Mouse (Mus musculus) cerebellum, adult 9-10 months (tissue): ENCODE data around the gene Cracr2a.
"Not testable (repeated sequence)": the region's sequence is repeated elsewhere in the genome, so short reads cannot be mapped to it uniquely, and the experiment has no call there.

Source experiments
- DNase-seq: peaks from one replicate; pipeline ENCODE4 v3.0.0; 2022

Gene Cracr2a

DNA sequence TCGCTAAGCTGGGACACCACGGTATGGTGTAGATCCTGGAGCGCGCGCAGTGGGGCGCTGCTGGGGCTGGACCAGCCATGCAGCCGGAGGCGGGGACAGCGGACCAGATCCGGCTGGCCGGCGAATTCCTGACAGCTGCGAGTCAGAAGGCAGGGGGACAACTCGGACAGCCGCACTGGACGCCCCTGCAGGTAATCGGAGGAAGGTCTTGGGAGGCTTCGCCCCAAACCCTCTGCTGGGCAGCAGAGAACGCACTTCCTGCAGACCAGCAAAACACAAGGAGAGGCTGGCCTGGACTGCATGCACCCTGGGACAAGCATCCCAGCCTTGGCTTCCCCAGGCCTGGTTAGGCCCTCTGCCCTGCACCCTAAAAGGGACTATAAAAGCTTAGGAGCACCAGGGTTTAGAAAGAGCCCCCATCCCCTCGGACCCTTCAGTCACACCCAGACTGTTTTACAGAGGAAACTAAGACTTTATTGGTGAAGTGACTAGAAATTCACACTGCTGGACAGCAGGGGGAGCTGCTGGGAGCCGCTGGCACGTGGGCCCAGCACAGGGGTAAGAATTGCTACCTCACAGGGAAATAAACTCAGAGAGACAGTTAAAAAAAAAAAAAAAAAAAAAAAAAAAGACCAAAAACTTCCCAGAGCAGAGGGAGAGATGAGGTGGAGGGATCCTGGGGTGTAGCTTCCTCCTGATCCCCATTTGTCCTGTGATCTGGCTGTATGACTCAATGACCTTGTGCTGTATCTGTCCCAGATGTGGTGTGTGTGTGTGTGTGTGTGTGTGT, at the start of gene Cracr2a:
Cracr2a (plus strand) TSS at position 108 of the 790 bp plus-strand sequence.
- DNase-seq: peak; percentile 19

DNA sequence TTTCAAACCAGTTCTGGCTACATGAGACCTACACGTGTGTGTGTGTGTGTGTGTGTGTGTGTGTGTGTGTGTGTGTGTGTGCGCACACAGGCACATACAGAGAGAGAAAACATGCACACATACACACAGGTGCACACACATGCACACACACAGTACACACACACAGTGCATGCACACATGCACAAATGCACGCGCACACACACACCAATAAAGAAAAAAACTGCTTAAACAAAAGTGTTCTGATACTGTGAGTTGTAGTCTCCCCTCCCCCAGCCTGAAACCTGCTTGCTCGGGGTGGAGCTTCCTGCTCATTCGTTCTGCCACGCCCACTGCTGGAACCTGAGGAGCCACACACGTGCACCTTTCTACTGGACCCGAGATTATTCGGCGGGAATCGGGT, 47.4 kb upstream of the Cracr2a start:
- DNase-seq: not testable (repeated sequence)

DNA sequence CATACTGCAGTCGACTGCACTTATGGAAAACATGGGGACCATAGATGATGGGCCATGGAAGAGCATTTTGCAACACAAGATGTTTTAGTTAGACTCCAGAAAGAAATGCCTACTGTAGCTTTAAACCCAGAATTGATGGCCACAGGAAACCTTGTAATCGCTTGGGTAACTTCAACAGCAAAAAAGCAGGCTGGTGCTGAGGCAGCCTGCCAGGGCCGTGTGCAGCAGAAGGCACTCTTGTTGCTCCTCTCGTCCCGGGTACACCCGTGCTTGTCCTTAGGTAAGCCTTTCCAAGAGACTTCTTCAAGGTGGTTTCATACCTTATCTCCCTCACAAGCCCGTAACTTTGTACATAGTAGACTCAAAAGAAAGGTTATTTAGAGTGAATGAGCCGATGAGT, 40.0 kb upstream of the Cracr2a start:
- DNase-seq: no peak

DNA sequence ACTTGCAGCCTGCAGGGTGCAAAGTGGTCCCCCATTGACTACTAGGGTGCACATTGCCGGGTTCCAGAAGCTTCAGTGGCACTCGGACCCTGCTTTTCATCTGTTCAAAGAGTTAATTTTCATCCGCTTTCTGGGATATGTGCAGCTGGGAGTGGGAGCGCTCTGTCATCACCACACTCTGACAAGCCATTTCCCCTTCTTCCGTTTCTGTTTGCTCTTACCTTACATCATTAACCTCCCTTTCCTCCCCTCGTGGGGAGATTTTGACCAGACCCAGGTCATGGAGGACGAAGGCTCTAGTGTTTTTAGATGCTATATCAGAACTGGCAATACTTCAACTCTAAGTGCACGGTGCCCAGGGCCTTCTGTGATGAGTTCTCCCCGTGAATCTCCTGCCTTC, 38.8 kb upstream of the Cracr2a start:
- DNase-seq: no peak

DNA sequence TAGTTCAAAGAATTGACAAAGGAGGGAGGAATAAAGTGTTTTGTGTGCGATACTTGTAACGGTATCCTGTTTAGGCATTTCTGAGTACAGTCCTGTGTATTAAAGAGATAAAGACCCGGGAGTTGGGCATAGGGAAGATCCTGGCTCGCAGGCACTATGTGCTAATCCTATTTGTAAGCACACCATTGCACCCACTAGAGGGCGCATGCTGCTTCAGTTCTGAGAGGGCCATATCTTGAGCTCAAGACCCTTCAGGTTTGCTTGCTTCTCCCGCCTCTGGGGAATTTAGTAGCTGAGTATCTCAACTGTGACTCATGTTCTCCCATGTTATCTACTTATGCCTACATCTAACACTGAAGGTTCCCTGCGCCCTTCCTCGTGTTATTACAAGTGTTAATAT, 36.7 kb upstream of the Cracr2a start:
- DNase-seq: peak; percentile 16

DNA sequence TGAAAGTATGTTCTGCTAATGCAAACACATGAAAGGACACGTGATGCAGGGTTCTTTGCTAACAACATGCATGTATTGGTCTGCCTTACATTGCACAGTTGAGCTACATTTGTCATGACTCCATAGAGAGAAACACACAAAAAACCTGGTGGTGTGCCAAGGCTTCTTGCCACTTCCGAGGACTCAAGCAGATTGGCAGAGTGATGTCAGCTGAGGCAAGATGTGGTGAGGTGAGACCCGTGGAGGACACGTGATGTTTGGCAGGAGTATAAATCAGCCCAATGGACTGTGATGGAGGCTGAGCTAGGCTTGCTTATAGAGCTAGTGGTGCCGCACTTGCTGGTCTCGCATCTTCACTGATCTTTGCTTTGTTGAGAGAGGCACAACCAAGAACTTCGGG, 32.5 kb upstream of the Cracr2a start:
- DNase-seq: no peak

DNA sequence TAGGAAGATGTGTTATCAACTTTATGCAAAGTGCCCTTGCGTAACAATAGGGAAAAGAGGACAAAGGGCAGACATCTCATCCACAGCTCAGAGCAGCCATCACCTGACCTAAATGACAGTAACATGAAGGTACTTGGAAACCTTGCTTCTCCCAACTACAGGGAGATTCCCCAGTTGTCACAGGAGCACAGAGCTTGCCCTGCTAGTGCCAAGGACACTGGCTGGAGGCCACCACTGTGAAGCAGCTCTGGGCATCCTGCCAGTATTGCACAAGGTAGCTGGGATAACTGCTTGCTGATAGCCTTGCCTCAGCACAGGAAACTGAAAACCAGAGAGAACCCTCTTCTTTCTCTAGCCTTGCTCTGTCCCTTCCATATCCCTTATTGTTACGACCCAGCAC, 31.7 kb upstream of the Cracr2a start:
- DNase-seq: peak; percentile 86

DNA sequence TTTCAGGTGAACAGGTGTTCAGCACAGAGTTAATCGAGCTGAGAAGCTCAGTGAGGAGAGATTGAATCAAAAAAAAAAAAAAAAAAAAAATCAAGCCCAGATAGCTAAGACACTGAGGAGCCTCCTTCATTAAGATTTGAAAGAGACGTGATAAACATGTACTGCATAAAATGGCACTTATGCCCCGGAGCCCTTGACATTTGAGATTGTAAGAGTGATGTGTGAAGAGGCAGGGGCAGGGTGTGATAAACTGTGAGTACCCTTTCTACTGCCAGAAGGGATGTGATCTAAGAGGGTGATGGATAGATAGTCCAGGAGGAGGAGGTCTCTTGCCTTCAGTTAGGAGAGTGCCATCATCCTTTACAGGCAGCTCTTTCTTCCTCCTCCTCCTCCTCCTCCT, 30.9 kb upstream of the Cracr2a start:
- no peak for DNase-seq

DNA sequence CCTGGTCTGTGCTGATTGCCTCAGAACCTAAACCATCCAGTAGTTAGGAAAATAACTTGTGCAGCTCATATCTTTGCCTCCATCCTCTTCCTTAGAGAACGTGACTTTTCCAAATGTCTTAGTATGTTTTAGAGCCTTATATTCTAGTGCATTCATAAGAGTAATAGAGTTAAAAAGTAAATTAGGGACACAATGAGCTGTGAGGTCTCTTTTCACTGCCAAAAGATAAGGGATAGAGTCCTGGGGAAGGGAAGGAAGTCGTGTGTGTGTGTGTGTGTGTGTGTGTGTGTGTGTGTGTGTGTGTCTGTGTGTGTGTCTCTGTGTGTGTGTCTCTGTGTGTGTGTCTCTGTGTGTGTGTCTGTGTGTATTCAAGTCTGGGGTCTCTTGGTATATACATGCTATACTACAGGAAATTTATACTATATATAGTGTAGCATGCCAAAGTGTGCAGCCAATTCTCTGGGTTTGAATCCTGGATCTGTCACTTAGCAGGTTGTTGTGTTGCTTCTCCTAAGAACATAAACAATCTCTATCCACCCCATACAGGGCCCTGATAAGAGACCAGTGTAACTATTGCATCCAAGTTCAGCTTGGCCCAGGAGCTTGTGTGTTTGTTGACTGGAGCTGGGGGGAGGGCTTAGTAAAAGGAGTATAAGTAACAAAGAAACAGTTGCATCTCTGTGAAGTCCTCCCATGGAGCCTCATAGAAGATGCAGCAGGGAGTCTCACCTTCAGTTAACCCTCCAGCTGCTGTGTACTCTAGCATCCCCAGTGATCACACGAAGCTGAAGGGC, 29.5 kb upstream of the Cracr2a start:
- DNase-seq: no peak

DNA sequence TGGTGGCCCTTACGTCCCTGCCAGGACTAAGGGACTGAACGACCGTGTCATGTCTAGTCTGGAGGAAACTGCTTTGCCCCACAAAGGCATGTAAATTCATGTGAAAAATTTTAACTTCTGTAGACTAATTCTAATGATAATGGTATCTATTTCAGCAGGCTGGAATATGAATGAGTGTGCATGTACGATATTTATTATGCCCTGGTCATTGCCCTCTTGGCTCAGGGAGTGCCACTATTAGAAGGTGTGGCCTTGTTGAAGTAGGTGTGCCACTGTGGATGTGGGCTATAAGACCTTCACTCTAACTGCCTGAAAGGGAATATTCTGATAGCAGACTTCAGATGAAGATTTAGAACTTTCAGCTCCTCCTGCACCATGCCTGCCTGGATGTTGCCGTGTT, 28.8 kb upstream of the Cracr2a start:
- DNase-seq: no peak

DNA sequence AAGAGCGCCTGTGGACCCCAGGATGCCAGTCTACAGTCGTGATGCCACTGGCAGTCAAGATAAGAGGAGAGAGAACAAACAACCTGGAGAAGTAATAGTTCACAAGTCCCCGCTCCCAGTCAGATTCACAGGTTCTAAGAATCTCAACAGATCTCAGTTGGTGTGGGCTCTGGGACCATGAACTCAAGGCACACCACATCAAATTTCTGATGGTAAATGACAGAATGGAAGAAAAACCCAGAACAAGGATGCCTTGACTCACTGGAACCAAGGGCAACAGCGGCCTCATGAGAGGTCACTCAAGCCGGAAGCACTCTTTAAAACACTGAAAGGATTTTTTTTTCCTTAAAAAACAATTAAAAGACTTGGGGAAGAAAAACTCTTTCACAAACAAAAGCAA, 27.4 kb upstream of the Cracr2a start:
- no peak for DNase-seq

DNA sequence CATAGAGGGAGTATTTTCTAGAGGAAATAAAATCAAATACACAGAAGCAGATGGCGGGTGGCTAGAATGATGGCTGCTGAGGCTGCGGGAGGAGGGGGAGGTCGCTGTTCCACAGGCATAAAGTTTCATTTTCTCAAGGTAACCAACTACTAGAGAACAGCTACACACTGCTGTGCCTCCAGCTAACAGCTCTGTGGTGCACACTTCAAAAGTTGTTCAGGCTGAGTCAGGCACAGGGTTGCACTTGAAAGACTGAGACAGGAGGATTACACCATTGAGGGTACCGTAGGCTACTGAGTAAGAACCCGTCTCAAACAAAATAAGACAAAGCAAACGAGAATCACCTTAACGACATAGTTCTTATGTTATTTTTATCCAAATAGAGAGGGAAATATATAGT, 24.1 kb upstream of the Cracr2a start:
- DNase-seq: no peak

DNA sequence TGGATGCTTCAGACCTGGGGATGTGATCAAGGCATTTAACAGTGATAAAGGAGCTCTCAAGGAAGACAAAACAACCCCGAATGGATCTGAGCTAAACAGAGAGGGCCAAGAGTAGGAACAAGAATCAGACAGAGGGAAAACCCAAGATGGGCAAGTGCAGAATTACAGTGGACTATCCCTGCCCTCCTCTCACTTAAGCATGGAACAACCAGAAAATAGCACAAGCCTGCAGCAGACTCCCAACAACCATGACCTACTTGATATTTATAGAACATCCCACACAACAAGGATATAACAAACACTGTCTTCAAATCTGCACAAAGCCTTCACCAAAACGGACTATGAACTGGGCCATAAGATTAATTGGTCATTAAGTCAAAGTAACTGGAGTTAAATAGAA, 23.0 kb upstream of the Cracr2a start:
- DNase-seq: no peak

DNA sequence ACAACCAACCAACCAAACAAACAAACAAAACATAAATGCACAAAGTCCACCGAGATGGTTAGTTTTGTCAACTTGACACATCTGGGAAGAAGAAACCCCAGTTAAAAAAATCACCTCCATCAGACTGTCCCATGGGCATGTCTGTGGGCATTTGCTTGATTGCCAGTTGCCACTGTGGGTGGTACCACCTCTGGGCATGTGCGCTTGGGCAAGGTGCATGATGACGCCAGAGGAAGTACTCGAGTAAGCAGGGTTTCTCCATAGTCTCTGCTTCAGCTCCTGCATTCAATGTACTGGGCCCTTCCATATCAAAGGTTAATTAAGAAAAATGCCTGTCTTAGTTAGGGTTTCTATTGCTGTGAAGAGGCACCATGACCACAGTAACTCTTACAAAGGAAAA, 21.9 kb upstream of the Cracr2a start:
- DNase-seq: no peak

DNA sequence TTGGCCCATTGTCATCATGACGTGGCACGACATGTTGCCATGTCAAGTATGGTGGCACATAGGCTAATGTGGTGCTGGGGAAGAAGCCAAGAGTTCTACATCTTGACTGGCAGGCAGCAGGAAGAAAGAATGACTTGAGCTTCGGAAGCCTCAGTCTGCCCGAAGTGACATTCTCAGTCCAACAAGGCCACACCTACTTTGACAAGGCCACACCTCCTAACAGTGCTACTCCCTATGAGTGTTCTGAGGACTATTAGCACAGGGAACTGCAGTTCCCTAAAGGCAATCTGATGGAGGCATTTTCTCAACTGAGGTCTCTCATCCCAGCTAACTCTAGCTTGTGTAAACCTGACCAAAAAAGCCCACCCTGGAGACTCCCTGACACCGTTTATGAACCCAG, 21.5 kb upstream of the Cracr2a start:
- no peak for DNase-seq

DNA sequence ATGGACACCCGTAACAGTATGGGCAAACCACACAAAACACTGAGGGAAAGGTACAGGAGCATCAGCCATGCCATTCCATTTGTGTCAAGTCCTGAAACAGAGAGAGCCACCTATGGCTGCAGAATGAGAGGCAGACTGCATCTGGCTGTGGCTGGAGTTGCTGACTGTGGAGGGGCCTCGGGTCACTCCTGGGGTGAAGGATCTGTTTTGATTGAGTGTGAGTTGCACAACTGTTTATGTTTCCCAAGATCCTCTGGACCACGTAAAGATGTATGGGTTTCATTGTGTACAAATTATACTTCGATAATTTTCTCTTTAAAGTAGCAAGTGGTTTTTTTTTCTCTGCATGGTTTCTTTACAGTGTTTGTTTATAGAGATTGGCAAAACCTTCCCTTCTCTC, 20.6 kb upstream of the Cracr2a start:
- DNase-seq: no peak

DNA sequence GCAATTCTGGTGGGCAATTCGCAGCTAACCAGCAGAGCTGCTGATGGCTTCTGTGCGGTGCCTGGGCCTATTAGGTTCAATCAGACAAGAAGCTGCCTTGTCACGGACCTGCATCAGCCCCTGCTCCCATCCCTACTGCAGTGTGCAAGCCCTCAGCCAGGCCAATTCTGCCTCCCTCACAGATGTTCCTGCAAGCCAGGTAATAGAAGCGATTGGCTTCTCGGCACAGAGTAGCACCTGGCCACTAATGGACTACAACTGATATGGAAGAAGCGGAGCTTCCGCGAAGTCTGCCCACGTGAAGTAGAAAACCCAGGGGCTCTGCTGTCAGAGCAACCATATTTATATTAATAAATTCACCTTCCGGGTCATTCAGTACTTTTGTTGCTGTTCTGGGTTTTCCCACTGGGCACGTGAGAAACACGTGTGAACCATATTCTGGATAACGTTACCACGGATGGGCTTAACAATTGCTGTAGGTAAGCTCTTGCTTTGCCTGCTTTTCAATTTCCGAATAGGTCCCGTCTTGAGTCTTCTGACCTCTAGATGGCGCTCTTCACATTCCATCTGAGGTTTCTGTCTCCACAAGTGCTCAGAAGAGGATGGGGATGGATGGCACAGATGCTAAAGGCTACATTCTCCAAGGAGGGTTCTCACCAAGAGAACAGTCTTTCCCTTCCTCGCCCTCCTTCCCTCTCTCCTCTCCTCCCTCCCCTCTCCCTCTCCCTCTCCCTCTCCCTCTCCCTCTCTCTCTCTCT, 19.3 kb upstream of the Cracr2a start:
- DNase-seq: peak; percentile 46

DNA sequence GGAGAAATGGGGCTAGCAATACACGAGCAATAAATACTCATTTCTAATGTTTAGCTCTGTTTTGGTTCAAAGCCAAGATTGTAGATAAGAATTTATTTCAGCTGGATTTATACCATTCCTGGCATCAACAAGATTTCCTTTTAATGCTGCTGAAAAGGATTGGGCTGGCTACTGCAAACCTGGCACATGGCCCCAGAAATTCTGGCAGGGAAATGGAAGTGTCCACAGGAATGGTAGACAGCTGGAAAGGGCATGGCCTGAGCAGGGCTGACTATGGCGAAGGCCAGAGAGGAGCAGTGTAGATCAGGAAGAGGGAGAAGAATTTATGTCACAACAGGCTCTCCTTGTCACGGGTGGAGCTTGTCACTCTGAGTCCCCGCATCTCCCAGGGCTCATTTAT, 14.5 kb upstream of the Cracr2a start:
- DNase-seq: no peak

DNA sequence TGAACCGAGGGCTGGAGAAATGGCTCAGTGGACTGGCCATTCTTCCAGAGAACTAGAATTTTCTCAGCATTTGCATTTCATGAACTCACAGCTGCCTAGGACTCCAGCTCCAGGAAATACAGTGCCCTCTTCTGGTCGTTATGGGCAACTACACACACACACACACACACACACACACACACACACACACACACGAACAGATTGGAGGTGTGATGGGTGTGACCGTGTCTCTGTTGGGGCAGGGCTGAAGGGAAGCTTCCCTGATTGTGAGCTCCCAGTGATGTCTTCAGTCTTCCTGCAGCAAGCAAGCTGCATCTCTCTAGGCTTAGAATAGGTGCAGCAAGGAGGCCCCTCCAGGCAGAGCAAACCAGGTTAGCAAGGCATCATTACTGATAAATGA, 8.2 kb upstream of the Cracr2a start:
- no peak for DNase-seq

DNA sequence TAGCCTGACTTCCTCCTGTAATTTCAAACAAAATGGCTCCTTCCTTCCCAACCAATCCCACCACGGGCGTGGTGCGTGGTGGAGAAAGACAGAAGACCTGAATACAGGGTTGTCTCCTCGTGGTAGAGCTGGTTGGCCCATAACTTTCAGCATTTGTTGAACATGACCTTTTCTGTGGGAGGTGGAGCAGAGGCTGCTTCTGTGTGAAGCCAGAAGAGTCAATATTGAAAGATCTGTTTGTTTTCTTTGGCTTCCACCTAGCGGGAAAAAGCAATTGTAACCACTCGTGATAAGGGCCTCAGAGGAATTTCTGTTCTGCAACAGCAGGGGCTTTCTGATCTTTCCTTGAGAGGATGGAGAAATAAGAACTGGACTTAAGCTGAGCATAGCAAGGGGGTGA, 5.6 kb upstream of the Cracr2a start:
- no peak for DNase-seq

DNA sequence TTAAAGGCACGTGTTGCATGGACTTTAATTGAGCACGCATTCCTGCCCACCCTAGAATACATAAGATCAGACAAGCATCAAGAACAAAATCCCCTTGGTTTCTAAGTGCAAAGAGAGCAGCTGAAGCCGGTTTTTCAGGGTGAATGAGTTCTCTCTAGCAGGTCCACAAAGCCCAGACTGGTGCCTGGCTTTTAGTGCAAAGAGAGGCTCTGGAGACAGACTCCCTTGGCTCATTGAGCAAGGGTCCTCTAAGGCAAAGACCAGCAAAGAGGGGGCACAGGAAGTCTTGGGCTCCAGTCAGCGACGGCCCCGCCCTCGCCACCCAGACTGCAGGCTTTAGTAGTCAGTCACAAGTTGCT, 287 bp upstream of the Cracr2a start:
- DNase-seq: no peak

DNA sequence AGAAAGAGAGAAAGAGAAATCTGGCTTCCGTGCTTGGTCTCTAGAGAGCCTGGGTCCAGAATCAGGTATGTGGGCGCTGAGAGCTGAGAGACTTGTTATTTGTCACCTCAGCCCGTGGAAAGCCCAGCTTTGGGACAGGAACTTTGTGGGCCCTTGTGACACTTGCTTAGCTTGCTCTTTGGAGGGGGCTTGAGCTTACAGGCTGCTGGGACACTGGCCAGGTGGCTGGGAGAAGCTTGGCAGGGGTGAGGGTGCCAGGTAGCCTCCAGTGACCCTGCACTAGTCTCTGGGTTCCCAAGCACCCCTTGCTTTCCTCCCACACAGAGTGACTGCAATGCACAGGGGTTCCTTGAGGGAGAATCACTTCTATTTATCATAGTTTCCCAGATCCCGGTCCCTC, 2.4 kb downstream of the Cracr2a start:
- no peak for DNase-seq

DNA sequence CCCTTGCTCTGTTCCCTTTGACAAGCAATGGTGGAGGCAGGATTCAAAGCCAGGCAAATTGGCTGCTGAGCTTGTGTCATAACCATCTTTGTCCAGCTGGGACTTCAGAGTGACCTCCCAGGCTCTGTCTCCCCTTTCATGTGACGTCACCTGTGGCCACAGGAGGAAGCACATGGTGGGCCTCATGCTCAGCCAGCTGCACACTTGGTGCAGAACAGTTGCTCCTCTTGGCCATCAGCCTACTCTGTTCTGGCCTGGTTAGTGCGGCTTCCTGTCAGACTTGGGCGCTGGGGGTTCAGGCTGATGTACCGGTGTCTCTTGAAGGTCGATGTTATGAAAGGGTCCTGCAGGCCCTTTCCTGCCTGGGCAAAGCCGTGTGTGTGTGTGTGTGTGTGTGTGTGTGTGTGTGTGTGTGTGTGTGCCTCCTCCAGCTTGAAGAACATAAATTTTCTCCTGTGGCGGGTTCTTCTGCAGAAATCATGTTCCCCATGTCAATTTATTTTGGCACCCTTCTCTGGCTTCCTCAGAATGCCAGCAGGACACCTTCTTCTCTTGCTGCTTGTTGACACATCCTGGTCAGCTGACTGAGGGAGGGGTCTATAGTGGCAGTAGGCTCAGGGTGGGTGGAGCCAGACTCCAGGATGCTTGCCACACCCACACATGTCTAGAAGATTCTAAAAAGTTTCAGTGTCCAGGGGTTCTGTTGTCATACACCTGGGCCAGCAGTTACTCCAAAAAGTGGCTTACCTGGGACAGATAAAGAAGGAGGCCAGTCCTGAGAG, 5.0 kb downstream of the Cracr2a start:
- DNase-seq: no peak
